Mouse (Mus musculus) gastrocnemius, adult 2 months (tissue): ENCODE measurements around the gene Platr25. TPM values are rescaled to one million over a fixed set of nuclear protein-coding genes. Genes with fewer than 3 reads are reported as not detected.

Experiments used
- microRNA-seq: library from miRNA; unstranded; fragments of <30 nt; microRNA quantifications from one replicate; pipeline ENCODE4 v1.2.0, GENCODE M21; 2021
- total RNA-seq, 2 experiments: library from RNA; stranded (reverse); gene quantifications; 2 replicates each; pipeline ENCODE4 v1.2.3; 2021

The Platr25 gene
- total RNA-seq, 2 experiments from 2014 or later: 1.3 to 2.1 TPM

Small RNA genes within 50 kb of the gene (microRNA-seq; reads per million reads assigned to microRNA genes)
- gene Gm24020 (not detected), gene Gm24588 (not detected), gene Mir713 (not detected)

Other genes with a start within 250 kb of the Platr25 start
- 1 to 10 TPM in 1 of 2 experiments, not detected in 1; 1.7 TPM for gene Zfp935, start 202.2 kb downstream of the Platr25 start, total RNA-seq
- gene Zfp934, start 189.5 kb downstream of the Platr25 start, total RNA-seq: 1 to 10 TPM; 2.3 to 3.0 TPM
- under 1 TPM; 0.61 to 0.82 TPM for gene 6720489N17Rik, start 136.5 kb downstream of the Platr25 start, total RNA-seq
- gene Gm5141, start 25.1 kb upstream of the Platr25 start, total RNA-seq: under 1 TPM; 0.25 to 0.48 TPM
- 10 to 100 TPM; 40.0 to 64.9 TPM for gene Fbp2, start 97.7 kb upstream of the Platr25 start, total RNA-seq
- gene Fbp1, start 127.6 kb upstream of the Platr25 start, total RNA-seq: not detected
- 10 to 100 TPM; 56.8 to 61.4 TPM for gene 2010111I01Rik, start 204.2 kb upstream of the Platr25 start, total RNA-seq